Mouse (Mus musculus): ENCODE results near the gene Xpc. TPM values are rescaled to one million over a fixed set of nuclear protein-coding genes. Genes with fewer than 3 reads are reported as not detected.

The Xpc gene
- total RNA-seq (2021): 10 to 100 TPM in 1 of 2 experiments, 1 to 10 TPM in 1; 9.9 to 11.4 TPM

DNA sequence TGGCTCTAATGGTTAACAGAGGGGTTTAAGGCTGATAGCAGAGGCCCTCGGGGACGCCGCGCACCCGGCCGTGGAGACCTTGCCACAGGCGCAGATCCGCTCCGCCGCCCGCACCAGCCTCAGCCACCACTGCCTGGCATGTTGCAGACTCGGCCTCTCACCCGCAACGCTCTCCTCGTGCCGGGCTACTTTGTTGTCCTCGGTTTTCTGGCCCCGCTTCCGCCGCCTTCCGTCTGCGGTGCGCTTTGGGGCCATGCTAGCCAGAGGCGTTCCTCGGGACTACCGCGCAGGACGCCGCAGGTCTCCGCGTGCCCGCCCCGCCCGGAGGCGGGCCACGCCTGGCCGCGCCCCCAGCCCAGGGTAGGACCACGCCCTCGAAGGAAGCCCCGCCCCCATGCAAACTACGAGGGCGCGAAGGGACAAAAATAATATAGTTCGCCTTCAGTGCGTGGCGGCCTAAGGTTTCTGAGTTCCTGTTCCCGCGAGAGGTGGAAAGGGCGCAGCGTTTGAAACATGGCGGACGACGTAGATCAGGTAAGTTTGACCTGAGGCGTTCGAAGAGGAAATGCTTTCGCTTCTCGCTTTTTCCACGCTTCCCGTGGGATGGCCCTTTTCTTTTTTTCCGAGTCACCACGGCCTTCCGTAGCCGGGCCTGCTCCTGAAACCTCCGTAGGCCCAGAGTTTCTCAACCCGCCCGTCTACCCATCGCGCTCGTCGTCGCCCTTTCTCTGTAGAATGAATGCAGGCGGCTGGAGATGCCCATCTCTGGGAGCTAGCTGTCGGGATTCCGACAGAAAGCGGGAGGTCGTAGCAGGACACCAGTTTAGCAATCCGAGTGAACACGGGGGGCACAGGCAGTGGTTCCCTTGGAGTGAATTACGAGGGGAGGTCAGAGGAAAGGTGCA lies at the start of gene Xpc, which contains the start of gene Lsm3:
Xpc (minus strand) TSS at position 344 of the 905 bp plus-strand sequence.
Lsm3 (plus strand) TSS at position 384 of the 905 bp plus-strand sequence.
- intact Hi-C loops (cut with DNase I): loop anchor here (10.0 kb wide), 1 partner anchor 569 kb away; no protein-coding TSS in a partner anchor
- DNase-seq: peak; percentile 99 to 100

DNA sequence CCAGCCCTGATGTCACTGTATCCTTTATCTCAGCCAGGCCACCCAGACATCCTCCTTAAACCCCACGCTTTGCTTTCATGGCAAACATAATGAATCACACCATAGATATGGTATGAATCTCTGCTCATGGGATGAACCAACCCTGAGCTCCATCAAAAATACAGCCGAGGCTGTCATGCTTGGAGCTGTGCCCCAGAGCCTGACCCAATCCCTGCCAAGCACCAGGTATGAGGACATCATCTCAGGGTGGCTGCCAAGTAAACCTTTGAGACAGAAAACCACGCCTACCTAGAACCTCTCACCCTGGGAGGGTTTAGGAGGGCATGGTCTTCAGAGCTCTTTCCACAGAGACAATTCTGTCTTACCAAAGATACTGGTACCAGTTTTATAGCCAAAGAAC lies 47.3 kb upstream of the Xpc start:
- intact Hi-C loops (cut with DNase I): no loop called here

DNA sequence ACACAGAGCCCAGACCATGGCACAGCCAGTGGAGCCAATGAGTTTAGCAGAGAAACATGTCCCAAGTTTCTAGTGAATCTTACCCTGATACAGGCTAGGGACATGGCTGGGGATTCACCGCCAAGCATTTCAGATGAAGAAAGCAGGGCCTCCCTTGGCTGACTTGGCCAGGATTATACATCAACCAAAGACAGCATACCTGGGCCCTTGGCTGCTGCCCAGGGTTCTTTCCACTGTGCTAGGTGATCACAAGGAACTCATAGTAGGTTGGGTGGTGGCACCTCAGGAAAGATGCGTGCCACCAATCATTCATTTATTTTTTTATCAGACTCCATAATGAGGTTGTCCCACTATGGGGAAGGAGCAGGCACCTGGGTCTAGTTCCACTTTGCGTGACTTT lies 44.5 kb upstream of the Xpc start:
- no peak for DNase-seq
- intact Hi-C loops (cut with DNase I): no loop called here

More for the DNA sequence above, 47.3 kb upstream of the Xpc start:
- peak in 1 of 2 experiments; percentile 25 for DNase-seq

DNA sequence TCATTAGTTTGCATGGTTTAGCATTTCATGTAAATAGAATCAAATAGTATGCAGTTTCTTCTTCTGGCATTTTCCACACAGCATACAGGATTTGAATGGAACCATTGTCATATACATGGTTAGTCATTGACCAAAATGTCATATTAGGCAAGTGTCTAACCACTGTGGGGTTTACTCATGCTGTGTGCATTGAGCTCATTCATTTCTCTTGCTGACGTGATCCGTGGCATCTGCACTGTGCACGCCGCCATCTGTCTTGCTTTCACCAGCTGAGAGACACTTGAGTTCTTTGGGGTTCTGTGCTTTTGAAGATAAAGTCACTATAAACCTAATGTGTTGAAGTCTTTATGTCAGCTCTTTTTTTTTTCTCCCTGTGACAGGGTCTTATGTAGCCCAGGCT lies 43.7 kb upstream of the Xpc start:
- no peak for DNase-seq
- intact Hi-C loops (cut with DNase I): no loop called here

DNA sequence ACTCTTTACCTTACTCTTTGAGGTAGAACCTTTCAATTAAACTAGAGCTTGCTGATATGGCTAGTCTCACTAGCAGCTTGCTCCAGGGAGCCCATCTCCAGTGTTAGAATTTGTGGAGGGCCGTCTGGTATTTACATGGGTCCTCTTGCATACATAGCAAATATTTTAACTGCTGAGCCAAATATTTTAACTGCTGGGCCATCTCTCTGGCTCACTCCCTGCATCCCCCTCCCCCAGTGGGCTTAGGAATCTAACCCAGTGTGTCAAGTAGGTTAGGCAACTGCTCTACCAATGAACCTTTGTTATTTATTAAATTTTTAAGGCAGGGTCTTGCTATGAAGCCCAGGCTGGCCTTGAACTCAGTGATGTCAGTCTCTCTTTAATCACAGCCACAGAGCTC lies 42.9 kb upstream of the Xpc start:
- no peak for DNase-seq
- intact Hi-C loops (cut with DNase I): no loop called here

DNA sequence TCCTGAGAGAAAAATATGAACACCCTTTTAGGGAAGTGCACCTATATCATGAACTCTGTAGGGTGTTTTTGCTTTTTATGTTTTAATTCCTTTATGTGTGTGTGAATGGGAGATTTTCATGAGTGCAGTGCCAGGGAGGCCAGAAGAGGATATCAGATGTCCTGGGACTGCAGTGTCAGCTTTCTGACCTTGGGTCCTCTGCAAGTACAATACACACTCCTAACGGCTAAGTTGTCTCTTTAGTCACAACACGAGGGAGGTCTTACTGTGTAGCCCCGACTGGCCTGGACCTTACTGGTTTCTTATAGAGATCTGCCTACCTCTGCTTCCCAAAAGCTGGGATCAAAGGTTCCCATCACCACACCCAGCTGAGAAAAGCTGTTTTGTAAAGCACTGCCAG lies 37.0 kb upstream of the Xpc start:
- DNase-seq: no peak

DNA sequence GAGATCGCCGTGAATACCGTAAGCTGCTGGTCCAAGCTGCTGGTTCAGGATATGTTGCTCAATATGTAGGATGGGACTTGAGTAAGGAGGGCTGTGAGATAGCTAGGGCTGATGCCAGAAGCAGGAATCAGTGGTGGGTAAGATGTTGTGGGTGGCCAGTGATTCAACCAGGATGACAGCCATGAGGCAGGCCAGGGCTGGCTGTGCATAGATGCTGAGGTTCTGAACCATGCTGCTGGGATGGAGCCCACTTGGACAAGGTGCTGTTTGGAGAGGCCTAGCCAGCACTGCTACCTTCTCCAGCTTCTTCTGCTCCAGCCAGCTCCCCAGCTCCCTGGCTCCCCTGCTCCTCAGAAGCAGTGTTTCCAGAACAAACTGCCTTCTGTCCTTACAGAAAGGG lies 36.0 kb upstream of the Xpc start:
- no peak for DNase-seq
- intact Hi-C loops (cut with DNase I): no loop called here

More for the DNA sequence above, 37.0 kb upstream of the Xpc start:
- intact Hi-C loops (cut with DNase I): no loop called here

DNA sequence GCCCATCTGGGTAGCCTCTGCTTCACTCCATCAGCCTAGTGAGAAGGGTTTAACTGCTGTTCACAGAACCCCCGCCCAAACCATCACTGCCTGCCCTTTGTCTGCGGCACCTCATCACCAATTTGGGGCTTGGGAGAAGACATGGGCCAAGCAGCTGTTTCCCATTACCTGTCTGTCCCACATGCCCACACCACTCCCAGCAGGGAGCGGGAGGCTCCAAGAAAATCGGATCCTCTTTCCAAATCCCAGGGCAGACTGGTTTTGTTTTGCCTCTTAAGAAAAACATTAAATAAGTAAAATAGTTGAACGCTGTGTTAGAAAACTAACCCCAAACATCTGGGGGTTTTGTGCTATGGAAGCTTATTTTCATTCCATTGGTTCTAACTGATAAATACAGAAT lies 33.9 kb upstream of the Xpc start:
- DNase-seq: no peak
- intact Hi-C loops (cut with DNase I): no loop called here

DNA sequence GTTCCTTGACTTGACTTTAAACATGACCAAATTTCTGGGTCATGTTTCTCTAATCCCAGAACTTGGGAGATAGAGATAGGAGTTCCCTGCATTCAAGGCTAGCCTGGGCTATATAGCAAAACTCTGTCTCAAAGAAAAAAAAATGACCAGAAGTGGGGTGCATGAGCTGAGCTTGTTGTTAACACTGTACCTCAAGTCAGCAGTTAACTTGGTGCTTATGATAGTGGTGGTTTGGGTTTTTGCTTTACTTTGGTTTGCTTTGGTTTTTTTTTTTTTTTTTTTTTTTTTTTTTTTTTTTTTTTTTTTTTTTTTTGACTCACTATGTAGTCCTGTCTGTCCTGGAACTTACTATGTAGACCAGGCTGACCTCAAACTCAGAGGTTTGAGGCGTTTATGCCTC lies 31.6 kb upstream of the Xpc start:
- no peak for DNase-seq
- intact Hi-C loops (cut with DNase I): no loop called here

DNA sequence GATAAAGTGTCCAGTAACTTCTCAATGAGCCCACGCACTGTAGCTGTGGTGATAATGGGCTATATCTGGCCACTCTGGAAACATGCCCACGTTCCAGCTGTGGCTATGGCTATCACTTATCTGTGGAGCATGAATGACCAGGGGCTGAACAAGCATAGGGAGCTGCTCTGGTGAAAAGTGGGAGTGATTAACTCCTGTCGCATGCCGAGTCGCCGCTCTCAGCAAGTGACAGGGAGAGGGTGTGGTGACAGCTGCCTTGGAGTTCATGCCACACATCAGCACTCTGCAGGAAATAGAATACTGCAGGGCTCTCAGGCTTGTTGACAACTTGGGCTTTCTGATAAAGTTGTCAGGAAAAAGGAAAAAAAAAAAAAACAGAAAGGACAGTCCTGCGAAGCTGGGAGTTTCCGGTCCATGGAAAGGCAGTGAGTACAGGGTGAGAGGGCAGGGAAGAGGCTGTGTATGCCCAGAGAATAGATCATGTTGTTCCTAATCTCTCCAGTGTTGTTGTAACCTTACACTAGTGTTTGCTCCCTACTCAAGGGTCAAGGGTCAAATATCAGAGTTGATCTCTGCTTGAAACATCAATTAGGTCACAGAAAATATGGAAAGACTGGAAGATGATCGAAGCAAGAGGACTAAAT lies 30.7 kb upstream of the Xpc start:
- intact Hi-C loops (cut with DNase I): loop anchor here (1.0 kb wide), 1 partner anchor 18 kb away; no protein-coding TSS in a partner anchor
- DNase-seq: peak; percentile 87 to 89

DNA sequence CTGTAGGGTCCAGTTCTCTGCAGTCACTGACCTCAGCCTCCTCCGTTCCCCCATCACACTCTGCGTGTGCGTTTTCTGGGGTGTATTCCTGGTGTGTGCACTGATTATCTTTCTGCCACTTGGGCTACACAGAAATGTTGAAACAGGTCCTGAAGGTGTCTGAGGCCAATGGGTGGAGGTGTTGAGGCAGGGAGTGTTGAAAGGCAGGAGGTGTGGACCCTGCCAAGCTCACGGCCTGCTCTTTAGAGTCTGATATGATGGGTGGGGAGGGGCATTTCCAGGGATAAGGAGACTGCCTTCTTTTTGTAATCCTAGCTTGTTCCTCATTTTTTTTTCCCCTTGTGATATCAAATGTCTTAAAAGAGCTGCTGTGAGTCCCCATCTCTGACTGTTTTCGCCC lies 27.4 kb upstream of the Xpc start:
- intact Hi-C loops (cut with DNase I): no loop called here
- peak; percentile 25 to 38 for DNase-seq

DNA sequence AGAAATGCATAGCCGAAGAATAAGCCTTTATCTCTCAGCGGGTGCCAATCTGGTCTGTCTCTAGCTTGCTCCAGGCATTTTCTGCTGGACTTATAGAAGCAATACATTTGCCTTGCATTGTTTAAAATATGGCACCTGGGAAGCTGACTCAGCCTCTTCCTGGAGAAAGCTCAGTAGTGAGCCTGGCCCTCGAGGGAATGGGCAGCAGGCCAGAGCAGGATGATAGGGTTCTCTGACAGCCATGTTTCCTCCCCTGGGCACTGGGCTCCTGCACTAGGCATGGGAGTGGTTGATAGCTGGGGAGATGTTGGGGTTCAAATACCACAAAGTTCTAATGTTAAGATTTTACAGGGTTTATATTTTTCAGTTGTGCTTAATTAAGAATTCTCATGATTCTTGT lies 25.6 kb upstream of the Xpc start:
- no peak for DNase-seq
- intact Hi-C loops (cut with DNase I): no loop called here

DNA sequence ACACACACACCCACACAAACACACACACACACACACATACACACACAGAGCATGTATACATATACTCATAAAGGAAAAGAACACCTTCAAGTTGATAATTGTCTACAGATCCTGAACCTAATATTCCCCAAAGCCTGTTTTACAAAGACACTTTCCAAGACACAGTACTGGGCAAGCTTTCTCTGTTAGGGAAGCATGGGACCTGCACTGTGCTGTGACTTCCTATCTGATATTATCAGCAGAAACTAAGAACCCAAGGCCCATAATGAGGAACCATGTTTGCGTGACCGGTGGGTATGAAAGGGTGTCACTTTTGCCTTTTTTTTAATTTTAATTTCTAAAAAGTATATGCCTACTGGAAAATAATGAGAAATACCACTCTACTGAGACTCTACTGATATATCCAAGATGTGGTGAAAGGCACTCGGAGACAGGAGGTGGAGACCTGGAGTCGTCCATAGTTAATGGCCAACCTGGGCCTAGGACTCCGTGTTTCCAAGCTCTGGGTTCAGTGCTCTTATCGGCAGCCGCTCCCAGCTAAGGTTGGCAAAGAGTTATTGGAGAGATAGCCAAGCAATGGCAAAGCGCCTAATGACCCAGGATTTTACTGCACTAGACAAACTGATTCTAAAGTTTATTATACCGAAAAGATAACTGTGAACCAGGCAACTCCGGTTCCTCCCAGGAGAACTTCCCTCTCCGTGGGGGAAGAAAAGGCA lies 20.5 kb upstream of the Xpc start:
- intact Hi-C loops (cut with DNase I): no loop called here
- DNase-seq: no peak

DNA sequence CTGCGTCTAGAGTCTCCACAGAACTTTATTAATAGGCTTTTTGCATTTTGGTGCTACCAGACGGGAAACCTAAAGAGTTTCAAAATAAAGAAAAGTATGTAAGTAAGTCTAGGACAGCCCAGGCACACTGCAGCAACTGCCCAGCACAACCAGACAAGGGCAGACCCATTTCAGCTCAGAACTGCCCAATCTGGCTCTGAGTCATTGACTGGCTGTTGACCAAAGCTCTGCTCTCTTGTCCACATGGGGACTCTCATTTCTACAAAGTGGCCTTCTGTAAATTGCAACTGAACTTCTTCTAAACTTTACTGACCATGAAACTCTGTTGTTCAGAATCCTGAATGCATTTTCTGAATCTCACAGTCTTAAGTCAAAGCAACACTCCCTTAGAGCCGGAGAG lies 19.5 kb upstream of the Xpc start:
- intact Hi-C loops (cut with DNase I): no loop called here

DNA sequence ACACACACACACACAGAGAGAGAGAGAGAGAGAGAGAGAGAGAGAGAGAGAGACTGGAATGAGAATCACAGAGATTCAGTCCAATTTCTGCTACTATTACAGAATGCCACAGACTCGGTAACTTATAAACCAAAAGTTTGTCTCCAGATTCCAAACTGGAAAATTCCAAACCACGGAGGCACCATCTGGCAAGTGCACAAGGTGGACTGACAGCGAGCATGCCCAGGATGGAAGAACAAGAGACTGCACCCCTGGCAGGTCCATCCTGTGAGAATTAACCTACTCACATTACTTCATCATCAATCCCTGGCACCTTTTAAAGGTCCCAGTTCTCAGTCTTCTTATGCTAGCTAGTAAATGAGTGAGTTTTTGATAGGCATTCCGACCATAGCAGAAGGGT lies 18.6 kb upstream of the Xpc start:
- no peak for DNase-seq
- intact Hi-C loops (cut with DNase I): no loop called here

More for the DNA sequence above, 19.5 kb upstream of the Xpc start:
- DNase-seq: no peak

DNA sequence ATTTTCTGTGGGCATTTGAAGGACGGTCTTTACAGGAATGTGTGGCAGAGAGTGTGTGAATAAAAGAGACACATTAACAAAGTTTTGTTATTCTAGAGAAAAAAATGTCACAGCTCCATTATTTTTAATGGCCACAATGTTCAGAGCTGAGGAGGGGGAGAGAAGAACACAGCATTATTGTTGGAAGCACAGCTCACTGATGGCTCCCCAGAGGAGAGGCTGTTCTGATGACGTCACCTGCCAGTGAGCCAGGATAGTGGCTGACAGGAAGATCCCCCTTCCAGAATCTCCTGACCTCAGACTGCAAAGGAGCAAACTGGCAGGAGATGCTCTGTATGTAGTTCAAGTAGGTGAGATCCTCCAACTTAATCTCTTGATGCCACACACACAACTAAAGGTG lies 18.1 kb upstream of the Xpc start:
- no peak for DNase-seq
- intact Hi-C loops (cut with DNase I): loop anchor here (2.0 kb wide), 1 partner anchor 319 kb away; no protein-coding TSS in a partner anchor

DNA sequence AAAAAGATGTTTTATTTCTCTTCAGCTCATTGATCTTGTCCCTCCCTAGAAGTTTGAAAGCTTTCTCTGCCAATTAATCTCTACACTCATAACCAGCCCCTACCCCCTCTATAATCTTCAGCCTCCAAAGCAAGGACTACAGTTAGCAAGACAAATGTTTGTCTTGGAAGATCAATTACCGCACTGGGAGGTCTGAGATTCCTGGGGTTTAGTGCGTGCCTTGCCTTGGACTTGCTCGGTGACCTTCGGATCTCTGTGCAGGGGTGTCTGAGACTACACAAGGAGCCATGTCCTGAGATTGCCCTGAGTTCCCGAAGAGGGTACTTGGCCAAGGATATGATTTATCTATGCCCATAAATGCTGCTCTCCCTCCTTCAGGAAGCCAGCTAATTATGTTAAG lies 17.7 kb upstream of the Xpc start:
- intact Hi-C loops (cut with DNase I): loop anchor here (2.0 kb wide), 1 partner anchor 319 kb away; no protein-coding TSS in a partner anchor
- DNase-seq: no peak

DNA sequence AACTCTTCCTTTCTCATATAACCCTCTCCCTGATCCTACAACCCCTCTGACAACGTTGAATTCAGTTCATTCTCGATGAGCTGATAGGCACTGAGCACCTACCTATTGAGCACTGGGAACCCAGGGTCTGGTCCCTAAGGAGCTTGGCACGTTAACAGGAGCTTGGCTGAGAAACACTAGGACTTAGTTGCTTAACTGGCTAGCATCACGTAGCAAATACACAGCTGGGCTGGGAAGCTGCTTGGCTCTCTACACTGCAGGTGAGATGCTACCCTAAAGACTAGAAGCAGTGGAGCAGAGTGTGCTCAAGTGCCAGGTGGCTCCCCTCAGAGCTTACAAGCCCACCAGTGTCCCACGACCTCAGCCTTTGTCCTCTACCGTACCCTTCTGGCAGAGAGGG lies 17.0 kb upstream of the Xpc start:
- no peak for DNase-seq
- intact Hi-C loops (cut with DNase I): loop anchor here (2.0 kb wide), 1 partner anchor 320 kb away; no protein-coding TSS in a partner anchor

DNA sequence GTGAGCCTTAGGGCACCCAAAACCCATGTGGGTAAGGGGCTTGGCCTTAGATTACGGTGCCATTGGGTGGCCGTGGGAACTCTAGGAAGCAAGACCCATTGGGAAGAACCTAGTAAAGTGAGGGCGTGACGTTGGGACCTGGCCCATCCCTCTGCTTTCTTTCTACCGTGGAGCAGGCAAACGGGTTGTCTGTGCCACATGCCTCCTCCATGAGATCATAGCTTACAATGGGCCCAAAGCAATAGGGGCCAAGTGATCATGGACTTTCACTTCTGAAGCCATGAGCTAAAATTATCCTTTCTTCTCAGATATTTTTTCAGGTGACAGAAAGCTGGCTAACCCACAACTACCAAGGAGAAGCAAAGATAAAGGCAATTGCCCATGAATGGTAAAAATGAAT lies 15.6 kb upstream of the Xpc start:
- peak; percentile 58 to 70 for DNase-seq
- intact Hi-C loops (cut with DNase I): no loop called here

DNA sequence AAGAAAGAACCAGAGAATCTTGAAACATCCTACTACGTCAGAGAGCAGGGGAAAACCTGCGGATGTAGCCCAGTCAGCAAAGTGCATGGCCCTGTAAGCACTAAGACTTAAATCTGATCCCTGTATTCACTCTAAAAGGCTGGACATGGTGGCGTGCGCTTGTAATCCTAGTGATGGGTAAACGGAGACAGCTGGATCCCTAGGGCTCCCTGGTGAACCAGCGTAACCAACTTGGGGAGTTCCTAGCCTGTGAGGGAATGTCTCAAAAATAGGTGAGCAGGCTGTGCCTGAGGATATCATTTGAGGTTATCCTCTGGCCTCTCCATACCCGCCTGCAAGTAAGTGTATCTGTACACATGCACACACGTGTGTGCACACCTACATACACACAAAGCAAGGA lies 15.0 kb upstream of the Xpc start:
- DNase-seq: no peak
- intact Hi-C loops (cut with DNase I): no loop called here

DNA sequence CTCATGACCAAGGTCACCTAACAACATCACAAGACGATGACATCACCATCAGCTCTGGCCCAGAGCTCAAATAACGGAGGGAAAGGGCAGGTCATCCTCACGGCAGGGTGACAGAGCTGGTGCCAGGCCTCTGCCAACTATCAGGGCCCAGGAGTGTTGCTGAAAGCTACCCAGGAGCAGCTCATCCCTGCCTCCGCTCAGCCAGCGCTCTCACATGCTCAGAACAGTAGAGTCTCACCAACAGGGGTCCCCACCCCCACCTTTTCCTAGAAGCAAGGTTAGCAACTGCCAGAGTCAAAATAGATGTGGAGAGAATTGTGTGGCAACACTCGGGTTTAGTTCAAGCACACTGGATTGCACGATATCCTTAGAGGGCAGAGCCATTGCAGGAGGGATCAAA lies 12.6 kb upstream of the Xpc start:
- intact Hi-C loops (cut with DNase I): loop anchor here (1.0 kb wide), 1 partner anchor 18 kb away; no protein-coding TSS in a partner anchor
- DNase-seq: peak; percentile 67 to 85

Data from heart, postnatal 10 days (tissue).